Mouse (Mus musculus) brain, embryonic 14.5 days (tissue): ENCODE results near the gene Klhl3.

Source experiments
- CTCF ChIP-seq: fragments of 200-500 bp; IDR thresholded peaks from 2 replicates; pipeline ENCODE4 v1.5.1; 2012; ENCODE audit warnings: inconsistent platforms, mild to moderate bottlenecking, moderate library complexity, borderline replicate concordance; ENCODE audit not compliant: insufficient read depth, insufficient read length; ENCODE audit errors: extremely low read depth
- POLR2A ChIP-seq: fragments of 200-500 bp; IDR thresholded peaks from 2 replicates; pipeline ENCODE4 v1.6.1; 2012; ENCODE audit warnings: mild to moderate bottlenecking, inconsistent platforms, borderline replicate concordance; ENCODE audit not compliant: poor library complexity, insufficient read depth, insufficient read length, severe bottlenecking; ENCODE audit errors: extremely low read depth

DNA sequence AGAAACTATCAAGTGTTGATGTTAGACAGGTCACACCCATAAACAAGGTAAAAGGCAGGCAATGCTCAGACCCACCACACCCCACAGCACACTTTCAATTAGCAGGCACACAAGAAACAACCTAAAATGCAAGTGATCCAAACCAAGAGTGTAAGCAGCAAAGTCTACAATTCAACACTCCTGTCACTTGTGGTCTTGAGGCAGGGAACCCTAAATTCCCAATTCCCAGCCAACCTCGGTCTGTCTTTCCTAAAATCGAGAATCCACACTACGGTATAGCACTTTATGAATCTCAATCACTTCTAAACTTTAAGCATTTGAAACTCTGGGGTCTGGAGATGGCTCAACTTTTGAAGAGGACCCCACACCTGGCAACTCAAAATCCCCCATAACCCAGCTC, 10.9 kb upstream of the Klhl3 start:
- no peak for TF ChIP-seq CTCF
- no peak for TF ChIP-seq POLR2A
